ENCODE assay signal across 23 mouse cellular contexts in the genomic region with DNA sequence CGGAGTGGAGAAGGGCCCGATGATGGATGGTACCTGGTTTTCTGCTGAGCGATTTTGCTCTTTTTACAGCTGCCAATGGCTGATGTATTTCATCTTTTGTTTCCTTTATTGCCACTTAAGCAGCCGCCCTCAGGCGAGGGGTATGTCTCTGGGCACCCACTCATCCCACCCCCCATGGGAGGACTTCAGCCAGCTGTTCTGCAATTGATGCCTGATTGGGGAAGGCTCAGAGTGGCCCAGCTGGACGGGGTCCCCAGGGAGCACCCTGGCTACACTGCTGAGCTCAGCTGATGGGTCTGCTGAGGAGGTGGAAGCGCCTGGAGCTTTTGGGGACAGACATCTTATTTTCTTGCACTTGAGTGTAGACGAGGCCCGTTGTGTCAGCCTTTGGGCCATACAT. TPM values are rescaled to one million over a fixed set of nuclear protein-coding genes. Genes with fewer than 3 reads are reported as not detected.
DNase-seq lines count a peak whose midpoint lies in the region; ATAC-seq lines count a peak whose summit lies in the region.
"Had no signal": no experiment of that assay in that cellular context is flagged by ENCODE, and none has a peak within 500 bp of the region (broad histone marks: within the 10 kb centered on the region; RNA-seq: fewer than 3 reads in every experiment).

No protein-coding gene starts in this region.

- no peaks in the 10 kb centered on the region for H3K36me3 ChIP-seq in hindbrain, embryonic 11.5 days (ENCODE audit: control insufficient read depth, insufficient read depth, low read length)
- H3K36me3 ChIP-seq in hindbrain, embryonic 13.5 days = no peaks in the 10 kb centered on the region
- H3K36me3 ChIP-seq in neural tube, embryonic 11.5 days (ENCODE audit: control insufficient read depth, insufficient read depth, low read length) = no peaks in the 10 kb centered on the region
- no peaks in the 10 kb centered on the region for H3K36me3 ChIP-seq in neural tube, embryonic 15.5 days
- H3K36me3 ChIP-seq: embryonic facial prominence, embryonic 10.5 days; embryonic facial prominence, embryonic 12.5 days; forebrain, embryonic 15.5 days; G1E had no signal

- H3K27me3 ChIP-seq in hindbrain, embryonic 11.5 days (ENCODE audit: control insufficient read depth, insufficient read depth, low read length) = no peaks in the 10 kb centered on the region
- peaks cover 20% of the 10 kb centered on the region; the same call in 1 of the 2 replicates for H3K27me3 ChIP-seq in hindbrain, embryonic 13.5 days
- no peaks in the 10 kb centered on the region for H3K27me3 ChIP-seq in neural tube, embryonic 11.5 days (ENCODE audit: control insufficient read depth, insufficient read depth, low read length)
- H3K27me3 ChIP-seq in neural tube, embryonic 15.5 days (replicated peaks) = no peaks in the 10 kb centered on the region
- H3K27me3 ChIP-seq: embryonic facial prominence, embryonic 12.5 days; forebrain, embryonic 15.5 days had no signal

- H3K9me3 ChIP-seq in hindbrain, embryonic 11.5 days (ENCODE audit: control insufficient read depth, low read length) = no peaks in the 10 kb centered on the region
- H3K9me3 ChIP-seq in hindbrain, embryonic 13.5 days = no peaks in the 10 kb centered on the region
- no peaks in the 10 kb centered on the region for H3K9me3 ChIP-seq in neural tube, embryonic 11.5 days (ENCODE audit: control insufficient read depth, low read length)
- no peaks in the 10 kb centered on the region for H3K9me3 ChIP-seq in neural tube, embryonic 15.5 days (replicated peaks)
- H3K9me3 ChIP-seq: embryonic facial prominence, embryonic 10.5 days; embryonic facial prominence, embryonic 12.5 days; forebrain, embryonic 13.5 days; forebrain, embryonic 15.5 days had no signal

- H3K9ac ChIP-seq in hindbrain, embryonic 11.5 days (ENCODE audit: low read depth, low read length) = no peak overlapping the region
- H3K9ac ChIP-seq in hindbrain, embryonic 13.5 days = no peak overlapping the region
- H3K9ac ChIP-seq in neural tube, embryonic 11.5 days (ENCODE audit: low read length) = no peak overlapping the region
- no peak overlapping the region for H3K9ac ChIP-seq in neural tube, embryonic 15.5 days (replicated peaks)
- H3K9ac ChIP-seq: embryonic facial prominence, embryonic 12.5 days; forebrain, embryonic 13.5 days; forebrain, embryonic 15.5 days had no signal

- H3K4me2 ChIP-seq in hindbrain, embryonic 11.5 days (replicated peaks; ENCODE audit: low read depth, low read length) = no peak overlapping the region
- no peak overlapping the region for H3K4me2 ChIP-seq in hindbrain, embryonic 13.5 days
- H3K4me2 ChIP-seq in neural tube, embryonic 11.5 days (ENCODE audit: low read depth) = no peak overlapping the region
- H3K4me2 ChIP-seq in neural tube, embryonic 15.5 days = no peak overlapping the region
- H3K4me2 ChIP-seq: embryonic facial prominence, embryonic 12.5 days; forebrain, embryonic 13.5 days; forebrain, embryonic 15.5 days had no signal

- no peak overlapping the region for H3K4me3 ChIP-seq in hindbrain, embryonic 11.5 days (ENCODE audit: low read depth, low read length)
- H3K4me3 ChIP-seq in hindbrain, embryonic 13.5 days = no peak overlapping the region
- H3K4me3 ChIP-seq in neural tube, embryonic 11.5 days (ENCODE audit: low read depth, low read length) = no peak overlapping the region
- H3K4me3 ChIP-seq in neural tube, embryonic 15.5 days (replicated peaks) = no peak overlapping the region
- H3K4me3 ChIP-seq: embryonic facial prominence, embryonic 10.5 days; embryonic facial prominence, embryonic 12.5 days; forebrain, embryonic 13.5 days; forebrain, embryonic 15.5 days had no signal

- H3K27ac ChIP-seq in hindbrain, embryonic 11.5 days (ENCODE audit: low read depth, low read length) = no peak overlapping the region
- H3K27ac ChIP-seq in hindbrain, embryonic 13.5 days = no peak overlapping the region
- H3K27ac ChIP-seq in neural tube, embryonic 11.5 days (ENCODE audit: low read depth, low read length) = no peak overlapping the region
- H3K27ac ChIP-seq in neural tube, embryonic 15.5 days (replicated peaks) = no peak overlapping the region
- H3K27ac ChIP-seq: embryonic facial prominence, embryonic 10.5 days; embryonic facial prominence, embryonic 12.5 days; forebrain, embryonic 13.5 days; forebrain, embryonic 15.5 days had no signal

- 0 out of 2 replicates have a peak, but pooled peaks cover 3% of the 10 kb centered on the region for H3K4me1 ChIP-seq in hindbrain, embryonic 11.5 days (replicated peaks; ENCODE audit: control insufficient read depth, insufficient read depth, low read length)
- peaks cover 19% of the 10 kb centered on the region for H3K4me1 ChIP-seq in hindbrain, embryonic 13.5 days (replicated peaks)
- H3K4me1 ChIP-seq in neural tube, embryonic 11.5 days (ENCODE audit: control insufficient read depth, insufficient read depth, low read length) = no peaks in the 10 kb centered on the region
- peaks cover 8% of the 10 kb centered on the region for H3K4me1 ChIP-seq in neural tube, embryonic 15.5 days
- H3K4me1 ChIP-seq: embryonic facial prominence, embryonic 12.5 days had no signal

- peak; percentile 34 for DNase-seq in hindbrain, embryonic 11.5 days (ENCODE audit: low spot score)
- DNase-seq in neural tube, embryonic 11.5 days (ENCODE audit: low spot score) = peak; percentile 57
- DNase-seq in mesoderm, embryonic 11.5 days (ENCODE audit: low read depth, low spot score) = peak; percentile 66
- no peak for DNase-seq in left cerebral cortex, adult 11 months (ENCODE audit: low spot score)
- DNase-seq: adrenal gland, adult 8-10 months; adrenal gland, postnatal 14 days; adrenal gland, postnatal 36 days; B cell, adult 2 months; cerebellum, adult 11-12 months; cerebellum, adult 2 months; cerebellum, adult 9-10 months; cerebellum, postnatal 10 days; cerebellum, postnatal 25 days had no signal

- ATAC-seq in hindbrain, embryonic 11.5 days (ENCODE audit: low FRiP score) = no peak
- ATAC-seq in hindbrain, embryonic 13.5 days (ENCODE audit: low FRiP score) = no peak
- peak; percentile 20; the same call in 1 of the 2 replicates for ATAC-seq in neural tube, embryonic 11.5 days (ENCODE audit: insufficient read depth, low FRiP score, low TSS enrichment)
- no peak for ATAC-seq in neural tube, embryonic 15.5 days (ENCODE audit: low FRiP score)
- ATAC-seq: activated CD4-positive, CD25-positive, alpha-beta regulatory T cell, adult 4 months; CD4-positive, CD25-positive, alpha-beta regulatory T cell, adult 4 months; forebrain, embryonic 13.5 days; forebrain, embryonic 15.5 days; Patski had no signal

- 62% methylated on average over 9 of the region's 9 CpGs for WGBS in hindbrain, embryonic 11.5 days
- WGBS in hindbrain, embryonic 13.5 days = 41% methylated on average over 9 of the region's 9 CpGs
- WGBS in neural tube, embryonic 11.5 days = 37% methylated on average over 9 of the region's 9 CpGs
- WGBS in neural tube, embryonic 15.5 days = 27% methylated on average over 9 of the region's 9 CpGs

RNA-seq across cellular contexts. Expression of a gene that starts 58.6 kb away (rescaled TPM):
- 0.29 and 0.78 TPM in 2 replicates for polyA plus RNA-seq in hindbrain, embryonic 11.5 days (2014; fragmentation: Nextera tagmentation; extraction: Ambion mirVana)
- polyA plus RNA-seq in hindbrain, embryonic 13.5 days (2015; fragmentation: Nextera tagmentation; extraction: Ambion mirVana) = 0.18 and 0.19 TPM in 2 replicates
- 0.37 and 0.90 TPM in 2 replicates for polyA plus RNA-seq in neural tube, embryonic 11.5 days (2014; fragmentation: Nextera tagmentation; extraction: Ambion mirVana)
- 0.15 and 0.68 TPM in 2 replicates for polyA plus RNA-seq in neural tube, embryonic 15.5 days (2015; fragmentation: Nextera tagmentation; extraction: Ambion mirVana)
